Mouse (Mus musculus): ENCODE measurements at regions not wholly inside any gene's neighbourhood (a gene's known extent, or its start where the extent isn't known, plus 50 kb on each side); places are given as distances from the start of the nearest gene placed in this dataset.

GRCm38 (mm10) chr5:133666473-133666872 is 433.0 kb upstream of the Castor2 start:
- no peak overlapping the region for H3K27ac ChIP-seq (replicated peaks)
- H3K4me1 ChIP-seq = no peaks in the 10 kb centered on the region
- no peak for ATAC-seq (ENCODE audit: low FRiP score)
- H3K36me3 ChIP-seq = no peaks in the 10 kb centered on the region
- no peaks in the 10 kb centered on the region for H3K27me3 ChIP-seq (replicated peaks)
- no peak overlapping the region for H3K4me2 ChIP-seq
- H3K9ac ChIP-seq (replicated peaks) = no peak overlapping the region
- WGBS = 47% methylated on average over 6 of the region's 6 CpGs
- H3K4me3 ChIP-seq (replicated peaks) = no peak overlapping the region
- H3K9me3 ChIP-seq (replicated peaks) = no peaks in the 10 kb centered on the region

GRCm38 (mm10) chr5:133662474-133663256 is 436.8 kb upstream of the Castor2 start:
- Histone ChIP-seq H3K9me3 (replicated peaks) (no peaks in the 10 kb centered on the region), H3K9ac (replicated peaks) (no peak overlapping the region), H3K27me3 (replicated peaks) (no peaks in the 10 kb centered on the region), H3K4me1 (no peaks in the 10 kb centered on the region), H3K27ac (replicated peaks) (no peak overlapping the region), H3K4me2 (no peak overlapping the region), H3K4me3 (replicated peaks) (no peak overlapping the region), H3K36me3 (no peaks in the 10 kb centered on the region)
- ATAC-seq (ENCODE audit: low FRiP score) = no peak
- WGBS = 82% methylated on average over 7 of the region's 7 CpGs

DNA sequence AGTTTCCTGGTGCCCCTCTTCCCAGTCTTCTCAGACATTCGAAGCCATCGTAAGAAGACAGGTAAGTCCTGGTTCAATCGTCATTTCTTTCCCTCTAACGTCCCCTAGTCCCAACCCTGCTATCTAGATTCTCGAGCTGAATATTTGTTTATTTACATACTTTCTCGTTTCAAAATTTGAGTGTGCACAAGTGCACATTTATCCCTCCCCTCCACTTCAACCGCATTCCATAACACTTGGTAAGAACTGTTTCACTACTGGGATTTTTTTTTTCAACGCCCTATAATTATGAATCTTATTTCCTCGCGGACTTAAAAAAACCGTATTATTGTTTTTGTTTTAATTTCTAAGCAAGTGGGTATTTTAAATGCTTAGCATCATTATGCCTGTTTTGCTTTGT is 439.2 kb upstream of the Castor2 start:
- no peak for ATAC-seq (ENCODE audit: low FRiP score)
- Histone ChIP-seq H3K27me3 (replicated peaks) (no peaks in the 10 kb centered on the region), H3K36me3 (no peaks in the 10 kb centered on the region), H3K27ac (replicated peaks) (no peak overlapping the region), H3K9ac (replicated peaks) (no peak overlapping the region), H3K4me3 (replicated peaks) (no peak overlapping the region), H3K9me3 (replicated peaks) (no peaks in the 10 kb centered on the region), H3K4me2 (no peak overlapping the region), H3K4me1 (no peaks in the 10 kb centered on the region)
- 82% methylated on average over 11 of the region's 11 CpGs for WGBS

DNA sequence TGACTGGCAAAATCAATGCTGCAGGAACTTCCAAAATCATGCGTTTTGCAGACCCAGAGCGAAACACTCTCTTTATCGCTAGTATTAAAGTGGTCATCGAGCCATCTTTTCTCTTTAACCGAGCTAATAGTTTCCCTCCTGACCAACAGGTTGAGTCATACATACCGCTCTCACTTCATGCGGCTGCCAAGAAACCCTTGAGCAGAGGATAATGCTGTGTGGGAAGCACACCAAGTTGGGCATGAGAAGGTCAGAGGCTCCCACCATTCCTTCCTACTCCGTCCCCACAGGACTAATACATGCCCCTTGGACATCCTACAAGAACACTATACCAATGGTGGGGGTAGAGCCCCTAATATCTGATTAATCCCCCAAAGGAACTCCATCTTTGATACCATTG is 442.7 kb upstream of the Castor2 start:
- no peak overlapping the region for H3K9ac ChIP-seq (replicated peaks)

DNA sequence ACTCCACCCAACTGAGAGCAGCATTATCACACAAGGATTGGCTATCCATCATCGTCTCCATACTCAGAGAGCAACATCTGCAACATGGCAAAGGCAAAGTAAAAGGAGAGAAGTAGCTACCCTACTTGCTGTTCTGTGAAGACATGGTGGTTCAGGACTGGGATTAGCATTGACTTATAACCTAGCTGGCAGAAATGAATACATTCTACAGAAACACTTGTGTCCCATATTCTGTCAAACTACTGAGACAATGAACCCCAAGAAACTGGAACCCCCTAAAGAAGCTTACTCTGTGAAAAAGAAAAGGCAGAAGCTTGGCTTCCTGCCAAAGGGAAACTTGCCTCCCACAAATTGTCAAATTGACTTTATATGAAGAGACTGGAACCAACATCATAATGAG is 446.1 kb upstream of the Castor2 start:
- H3K27me3 ChIP-seq (replicated peaks) = no peaks in the 10 kb centered on the region
- no peak overlapping the region for H3K9ac ChIP-seq (replicated peaks)
- H3K9me3 ChIP-seq (replicated peaks) = no peaks in the 10 kb centered on the region
- no peak overlapping the region for H3K4me3 ChIP-seq (replicated peaks)
- WGBS = 96% methylated on average over 1 of the region's 1 CpGs
- no peaks in the 10 kb centered on the region for H3K4me1 ChIP-seq
- no peak overlapping the region for H3K4me2 ChIP-seq
- no peak for ATAC-seq (ENCODE audit: low FRiP score)
- H3K36me3 ChIP-seq = no peaks in the 10 kb centered on the region
- H3K27ac ChIP-seq (replicated peaks) = no peak overlapping the region

More for the DNA sequence above, 442.7 kb upstream of the Castor2 start:
- ATAC-seq (ENCODE audit: low FRiP score) = no peak
- Histone ChIP-seq H3K4me3 (replicated peaks) (no peak overlapping the region), H3K4me2 (no peak overlapping the region), H3K9me3 (replicated peaks) (no peaks in the 10 kb centered on the region), H3K27me3 (replicated peaks) (no peaks in the 10 kb centered on the region), H3K27ac (replicated peaks) (no peak overlapping the region), H3K36me3 (no peaks in the 10 kb centered on the region), H3K4me1 (no peaks in the 10 kb centered on the region)
- 96% methylated on average over 8 of the region's 8 CpGs for WGBS

DNA sequence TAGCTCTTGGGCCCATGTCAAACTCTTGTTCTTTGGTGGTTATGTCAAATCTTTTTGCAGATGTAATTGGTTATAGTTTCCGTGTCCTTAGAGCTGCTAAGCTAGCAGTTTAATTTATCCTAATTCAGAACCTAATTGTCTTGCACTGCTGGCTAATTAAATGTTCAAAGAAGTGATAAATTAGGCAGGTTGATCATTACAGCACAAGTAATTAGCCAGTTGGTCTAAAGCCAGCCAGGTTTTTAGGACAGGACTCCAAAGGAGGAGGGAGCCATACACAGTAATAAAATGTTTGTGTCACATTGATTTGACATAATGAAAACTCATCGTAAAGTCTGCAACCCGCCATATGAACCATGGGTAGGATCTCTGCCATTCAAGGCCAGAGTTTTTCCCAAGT is 449.3 kb upstream of the Castor2 start:
- H3K27ac ChIP-seq (replicated peaks) = no peak overlapping the region
- no peaks in the 10 kb centered on the region for H3K27me3 ChIP-seq (replicated peaks)
- no peak for ATAC-seq (ENCODE audit: low FRiP score)
- no peak overlapping the region for H3K4me3 ChIP-seq (replicated peaks)
- no peaks in the 10 kb centered on the region for H3K36me3 ChIP-seq
- no peak overlapping the region for H3K9ac ChIP-seq (replicated peaks)
- 47% methylated on average over 3 of the region's 3 CpGs for WGBS
- no peak overlapping the region for H3K4me2 ChIP-seq
- no peaks in the 10 kb centered on the region for H3K4me1 ChIP-seq
- H3K9me3 ChIP-seq (replicated peaks) = no peaks in the 10 kb centered on the region

DNA sequence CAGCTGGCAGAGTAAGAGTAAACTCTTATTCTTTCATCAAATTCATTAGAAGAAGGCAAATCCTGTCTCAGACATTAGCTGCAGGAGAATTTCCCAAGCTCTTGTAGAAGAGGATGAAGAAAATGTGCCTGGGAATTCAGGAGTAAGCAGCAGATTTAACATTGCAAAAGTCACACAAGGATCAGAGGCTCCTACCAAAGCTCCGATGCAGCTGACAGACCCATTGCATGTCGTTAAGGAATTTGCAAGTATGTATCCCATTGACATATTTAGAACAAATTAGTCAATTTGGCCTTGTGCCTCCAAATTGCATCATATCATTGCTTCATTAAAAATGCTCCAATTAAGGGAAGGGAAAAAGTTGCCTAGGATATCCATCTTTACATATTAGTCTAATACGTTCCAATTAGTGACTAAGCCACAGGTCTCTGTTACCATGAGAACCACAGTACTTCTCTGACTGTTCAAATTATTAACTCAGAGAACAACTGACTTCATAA is 453.8 kb upstream of the Castor2 start:
- WGBS = 79% methylated on average over 3 of the region's 3 CpGs
- no peaks in the 10 kb centered on the region for H3K36me3 ChIP-seq
- H3K4me3 ChIP-seq (replicated peaks) = no peak overlapping the region
- no peaks in the 10 kb centered on the region for H3K27me3 ChIP-seq (replicated peaks)
- H3K4me2 ChIP-seq = no peak overlapping the region
- no peaks in the 10 kb centered on the region for H3K9me3 ChIP-seq (replicated peaks)
- H3K27ac ChIP-seq (replicated peaks) = no peak overlapping the region
- no peaks in the 10 kb centered on the region; the same call in 1 of the 2 replicates for H3K4me1 ChIP-seq
- ATAC-seq (ENCODE audit: low FRiP score) = no peak
- no peak overlapping the region for H3K9ac ChIP-seq (replicated peaks)

GRCm38 (mm10) chr5:133643326-133643725 is 456.2 kb upstream of the Castor2 start:
- no peak overlapping the region for H3K9ac ChIP-seq (replicated peaks)
- H3K27ac ChIP-seq (replicated peaks) = no peak overlapping the region
- no peak overlapping the region for H3K4me3 ChIP-seq (replicated peaks)
- no peak for ATAC-seq (ENCODE audit: low FRiP score)
- no peaks in the 10 kb centered on the region; the same call in 1 of the 2 replicates for H3K4me1 ChIP-seq
- no peaks in the 10 kb centered on the region for H3K36me3 ChIP-seq
- H3K27me3 ChIP-seq (replicated peaks) = no peaks in the 10 kb centered on the region
- WGBS = 47% methylated on average over 2 of the region's 2 CpGs
- H3K4me2 ChIP-seq = no peak overlapping the region
- no peaks in the 10 kb centered on the region for H3K9me3 ChIP-seq (replicated peaks)

DNA sequence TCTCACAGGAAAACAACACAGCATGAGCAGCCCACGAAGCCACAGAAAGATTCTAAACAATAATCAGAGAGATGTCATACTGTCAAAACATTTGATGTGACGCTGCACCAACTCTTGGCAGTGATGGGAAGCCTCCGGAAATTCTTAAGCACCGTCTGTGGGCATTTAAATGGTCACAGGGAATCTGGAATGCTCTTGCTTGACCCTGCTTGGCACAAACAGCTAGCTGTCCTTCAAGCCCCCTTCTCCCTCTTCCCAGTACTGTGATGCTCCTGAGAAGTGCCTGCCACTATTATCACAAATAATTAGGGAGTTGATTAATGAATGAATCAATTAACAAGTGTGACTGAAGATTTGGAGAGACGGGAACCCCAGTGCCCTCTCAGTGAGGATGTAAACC is 465.0 kb upstream of the Castor2 start:
- Histone ChIP-seq H3K4me3 (replicated peaks) (no peak overlapping the region), H3K36me3 (no peaks in the 10 kb centered on the region), H3K27me3 (replicated peaks) (no peaks in the 10 kb centered on the region), H3K27ac (replicated peaks) (no peak overlapping the region), H3K4me2 (no peak overlapping the region), H3K9me3 (replicated peaks) (no peaks in the 10 kb centered on the region), H3K4me1 (no peaks in the 10 kb centered on the region), H3K9ac (replicated peaks) (no peak overlapping the region)
- no peak for ATAC-seq (ENCODE audit: low FRiP score)
- WGBS = 51% methylated on average over 5 of the region's 5 CpGs

GRCm38 (mm10) chr5:133631812-133632211 is 467.7 kb upstream of the Castor2 start:
- no peak for ATAC-seq (ENCODE audit: low FRiP score)
- Histone ChIP-seq H3K4me2 (no peak overlapping the region), H3K4me3 (replicated peaks) (no peak overlapping the region), H3K27ac (replicated peaks) (no peak overlapping the region), H3K36me3 (no peaks in the 10 kb centered on the region), H3K27me3 (replicated peaks) (no peaks in the 10 kb centered on the region), H3K9ac (replicated peaks) (no peak overlapping the region), H3K4me1 (no peaks in the 10 kb centered on the region), H3K9me3 (replicated peaks) (no peaks in the 10 kb centered on the region)

- no peak for ATAC-seq (ENCODE audit: low FRiP score)
- H3K4me3 ChIP-seq (replicated peaks) = no peak overlapping the region
- H3K36me3 ChIP-seq = no peaks in the 10 kb centered on the region
- H3K9ac ChIP-seq (replicated peaks) = no peak overlapping the region
- H3K4me1 ChIP-seq = no peaks in the 10 kb centered on the region
- H3K9me3 ChIP-seq (replicated peaks) = no peaks in the 10 kb centered on the region
- 73% methylated on average over 8 of the region's 8 CpGs for WGBS
- no peak overlapping the region for H3K4me2 ChIP-seq
- H3K27ac ChIP-seq (replicated peaks) = no peak overlapping the region
- H3K27me3 ChIP-seq (replicated peaks) = no peaks in the 10 kb centered on the region
These were observed 480.2 kb upstream of the Castor2 start for GRCm38 (mm10) chr5:133619347-133619746.

DNA sequence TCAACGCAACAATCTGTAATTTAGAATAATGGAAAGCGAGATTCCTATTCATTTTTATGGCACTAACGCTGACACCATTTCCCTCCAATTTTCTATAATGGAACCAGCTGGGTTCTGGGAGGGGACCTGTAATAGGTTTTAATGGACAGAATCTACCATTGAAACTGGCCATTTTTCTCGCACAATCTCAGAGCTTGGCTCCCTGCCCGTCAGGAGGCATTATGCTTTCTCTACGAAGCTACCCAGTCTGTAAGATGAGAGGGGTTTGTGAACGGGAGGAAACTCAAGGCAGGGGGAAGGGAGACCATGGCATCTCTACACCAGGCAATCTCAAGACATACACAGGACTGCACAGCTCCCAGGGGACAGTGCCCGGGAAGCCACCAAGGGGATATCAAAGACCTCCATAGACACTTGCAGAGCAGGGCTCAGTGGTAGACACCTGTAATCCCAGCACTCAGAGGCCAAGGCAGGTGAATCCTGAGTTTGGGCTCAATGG is 498.2 kb upstream of the Castor2 start:
- Histone ChIP-seq H3K27me3 (replicated peaks) (no peaks in the 10 kb centered on the region), H3K27ac (replicated peaks) (no peak overlapping the region), H3K4me1 (no peaks in the 10 kb centered on the region), H3K4me3 (replicated peaks) (no peak overlapping the region), H3K4me2 (no peak overlapping the region), H3K36me3 (no peaks in the 10 kb centered on the region), H3K9ac (replicated peaks) (no peak overlapping the region), H3K9me3 (replicated peaks) (no peaks in the 10 kb centered on the region)
- ATAC-seq (ENCODE audit: low FRiP score) = no peak
- 50% methylated on average over 8 of the region's 8 CpGs for WGBS

Data from neural tube, embryonic 15.5 days (tissue).